Mouse (Mus musculus): ENCODE measurements around the gene Adora3.

DNA sequence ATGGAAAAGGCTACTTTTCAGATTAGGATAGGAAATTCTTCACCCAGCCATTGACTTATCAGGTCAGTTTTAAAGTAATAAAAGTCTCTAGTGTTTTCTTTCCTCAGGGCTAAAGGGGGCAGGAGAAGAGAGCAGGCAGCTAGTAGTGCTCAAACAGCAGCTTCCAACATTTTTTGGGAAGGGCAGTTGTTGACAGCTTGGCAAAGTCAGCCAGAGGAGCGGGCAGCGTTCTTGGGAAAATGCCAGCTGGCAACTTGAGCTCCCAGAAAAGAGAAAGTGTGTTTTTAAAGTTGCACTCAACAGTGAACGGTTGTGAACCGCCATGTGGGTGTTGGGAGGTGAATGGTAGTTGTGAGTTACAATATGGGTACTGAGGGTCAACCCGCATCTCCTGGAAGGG lies 64.4 kb downstream of the Adora3 start:
- TF ChIP-seq CTCF (IDR thresholded peaks at IDR 0.05): no peak
- no peak for TF ChIP-seq POLR2A (IDR thresholded peaks at IDR 0.05; ENCODE audit: insufficient read depth, low read depth, low read length)

All from heart, adult 2 months (tissue).